Mouse (Mus musculus): ENCODE data around the gene Tanc1. TPM values are rescaled to one million over a fixed set of nuclear protein-coding genes. Genes with fewer than 3 reads are reported as not detected.
A peak's percentile ranks its signal among the peaks of the same experiment; 100 is the strongest.

Gene Tanc1
- polyA plus RNA-seq, 1 experiment from 2014 or later: 8.9 TPM

GRCm38 (mm10) chr2:59698635-59699300, 86.9 kb downstream of the Tanc1 start:
- Histone ChIP-seq H3K4me3 (no peak overlapping the region), H3K4me1 (replicated peaks) (peaks cover 13% of the 10 kb centered on the region), H3K27me3 (no peaks in the 10 kb centered on the region), H3K36me3 (no peaks in the 10 kb centered on the region), H3K9me3 (no peaks in the 10 kb centered on the region), H3K4me2 (peak overlapping the region; percentile 50), H3K9ac (no peak overlapping the region), H3K27ac (no peak overlapping the region)
- ATAC-seq (ENCODE audit: low FRiP score): no peak
- 32% methylated on average over 7 of the region's 7 CpGs for WGBS

- WGBS: 82% methylated on average over 9 of the region's 9 CpGs
- no peak overlapping the region for H3K4me2 ChIP-seq
- no peaks in the 10 kb centered on the region for H3K9me3 ChIP-seq
- H3K4me3 ChIP-seq: no peak overlapping the region
- H3K27me3 ChIP-seq: no peaks in the 10 kb centered on the region
- no peak overlapping the region for H3K9ac ChIP-seq
- no peak for ATAC-seq (ENCODE audit: low FRiP score)
- no peaks in the 10 kb centered on the region for H3K36me3 ChIP-seq
- H3K27ac ChIP-seq: no peak overlapping the region
- H3K4me1 ChIP-seq (replicated peaks): peaks cover 13% of the 10 kb centered on the region
Observed at GRCm38 (mm10) chr2:59699893-59700292, 88.1 kb downstream of the Tanc1 start.

GRCm38 (mm10) chr2:59705221-59705620, 93.4 kb downstream of the Tanc1 start:
- no peak overlapping the region for H3K27ac ChIP-seq
- no peak for ATAC-seq (ENCODE audit: low FRiP score)
- WGBS: 83% methylated on average over 12 of the region's 12 CpGs
- H3K9me3 ChIP-seq: no peaks in the 10 kb centered on the region
- H3K9ac ChIP-seq: no peak overlapping the region
- no peaks in the 10 kb centered on the region for H3K27me3 ChIP-seq
- no peaks in the 10 kb centered on the region; the same call in 1 of the 2 replicates for H3K4me1 ChIP-seq (replicated peaks)
- H3K4me3 ChIP-seq: no peak overlapping the region
- no peak overlapping the region for H3K4me2 ChIP-seq
- no peaks in the 10 kb centered on the region for H3K36me3 ChIP-seq

- H3K9ac ChIP-seq: no peak overlapping the region
- 86% methylated on average over 12 of the region's 12 CpGs for WGBS
- H3K4me3 ChIP-seq: no peak overlapping the region
- H3K27ac ChIP-seq: no peak overlapping the region
- no peak overlapping the region for H3K4me2 ChIP-seq
- no peaks in the 10 kb centered on the region for H3K9me3 ChIP-seq
- no peaks in the 10 kb centered on the region; the same call in 1 of the 2 replicates for H3K4me1 ChIP-seq (replicated peaks)
- no peaks in the 10 kb centered on the region for H3K27me3 ChIP-seq
- no peak for ATAC-seq (ENCODE audit: low FRiP score)
- H3K36me3 ChIP-seq: no peaks in the 10 kb centered on the region
Observed at GRCm38 (mm10) chr2:59706806-59707205, 95.0 kb downstream of the Tanc1 start.

- H3K4me1 ChIP-seq (replicated peaks): no peaks in the 10 kb centered on the region; the same call in 1 of the 2 replicates
- H3K9me3 ChIP-seq: no peaks in the 10 kb centered on the region
- H3K27me3 ChIP-seq: no peaks in the 10 kb centered on the region
- H3K9ac ChIP-seq: no peak overlapping the region
- no peak overlapping the region for H3K4me2 ChIP-seq
- ATAC-seq (ENCODE audit: low FRiP score): no peak
- WGBS: 76% methylated on average over 13 of the region's 13 CpGs
- no peak overlapping the region for H3K4me3 ChIP-seq
- no peaks in the 10 kb centered on the region for H3K36me3 ChIP-seq
- H3K27ac ChIP-seq: no peak overlapping the region
Observed at GRCm38 (mm10) chr2:59707922-59708706, 96.3 kb downstream of the Tanc1 start.

GRCm38 (mm10) chr2:59710771-59711170, 98.9 kb downstream of the Tanc1 start:
- 91% methylated on average over 6 of the region's 6 CpGs for WGBS
- H3K4me2 ChIP-seq: no peak overlapping the region
- no peaks in the 10 kb centered on the region; the same call in 1 of the 2 replicates for H3K4me1 ChIP-seq (replicated peaks)
- H3K9ac ChIP-seq: no peak overlapping the region
- no peak overlapping the region for H3K4me3 ChIP-seq
- H3K36me3 ChIP-seq: no peaks in the 10 kb centered on the region
- ATAC-seq (ENCODE audit: low FRiP score): no peak
- H3K9me3 ChIP-seq: no peaks in the 10 kb centered on the region
- no peaks in the 10 kb centered on the region for H3K27me3 ChIP-seq
- H3K27ac ChIP-seq: no peak overlapping the region

GRCm38 (mm10) chr2:59711992-59712391, 100.2 kb downstream of the Tanc1 start:
- Histone ChIP-seq H3K9me3 (no peaks in the 10 kb centered on the region), H3K27ac (no peak overlapping the region), H3K4me1 (replicated peaks) (no peaks in the 10 kb centered on the region; the same call in 1 of the 2 replicates), H3K4me3 (no peak overlapping the region), H3K4me2 (no peak overlapping the region), H3K27me3 (no peaks in the 10 kb centered on the region), H3K9ac (no peak overlapping the region), H3K36me3 (no peaks in the 10 kb centered on the region)
- no peak for ATAC-seq (ENCODE audit: low FRiP score)
- 87% methylated on average over 8 of the region's 8 CpGs for WGBS

GRCm38 (mm10) chr2:59712484-59712883, 100.6 kb downstream of the Tanc1 start:
- no peaks in the 10 kb centered on the region for H3K27me3 ChIP-seq
- H3K36me3 ChIP-seq: no peaks in the 10 kb centered on the region
- H3K9me3 ChIP-seq: no peaks in the 10 kb centered on the region
- 90% methylated on average over 9 of the region's 9 CpGs for WGBS
- H3K4me3 ChIP-seq: no peak overlapping the region
- H3K4me1 ChIP-seq (replicated peaks): no peaks in the 10 kb centered on the region; the same call in 1 of the 2 replicates
- no peak overlapping the region for H3K9ac ChIP-seq
- H3K27ac ChIP-seq: no peak overlapping the region
- H3K4me2 ChIP-seq: no peak overlapping the region
- no peak for ATAC-seq (ENCODE audit: low FRiP score)

- Histone ChIP-seq H3K36me3 (no peaks in the 10 kb centered on the region), H3K27ac (no peak overlapping the region), H3K9ac (no peak overlapping the region), H3K4me2 (no peak overlapping the region), H3K4me1 (replicated peaks) (peaks cover 14% of the 10 kb centered on the region), H3K9me3 (no peaks in the 10 kb centered on the region), H3K4me3 (no peak overlapping the region), H3K27me3 (no peaks in the 10 kb centered on the region)
- no peak for ATAC-seq (ENCODE audit: low FRiP score)
- 85% methylated on average over 9 of the region's 9 CpGs for WGBS
Observed at GRCm38 (mm10) chr2:59713626-59714556, 102.0 kb downstream of the Tanc1 start.

- Histone ChIP-seq H3K9ac (no peak overlapping the region), H3K9me3 (no peaks in the 10 kb centered on the region), H3K27ac (no peak overlapping the region), H3K36me3 (no peaks in the 10 kb centered on the region), H3K4me2 (no peak overlapping the region), H3K4me1 (replicated peaks) (peaks cover 18% of the 10 kb centered on the region), H3K27me3 (no peaks in the 10 kb centered on the region), H3K4me3 (no peak overlapping the region)
- WGBS: 96% methylated on average over 2 of the region's 2 CpGs
- no peak for ATAC-seq (ENCODE audit: low FRiP score)
Observed at GRCm38 (mm10) chr2:59714992-59715391, 103.2 kb downstream of the Tanc1 start.

- ATAC-seq (ENCODE audit: low FRiP score): no peak
- WGBS: 65% methylated on average over 3 of the region's 3 CpGs
- Histone ChIP-seq H3K4me2 (no peak overlapping the region), H3K27ac (no peak overlapping the region), H3K27me3 (no peaks in the 10 kb centered on the region), H3K4me1 (replicated peaks) (peaks cover 25% of the 10 kb centered on the region), H3K36me3 (no peaks in the 10 kb centered on the region), H3K9ac (no peak overlapping the region), H3K4me3 (no peak overlapping the region), H3K9me3 (no peaks in the 10 kb centered on the region)
Observed at GRCm38 (mm10) chr2:59716461-59716860, 104.6 kb downstream of the Tanc1 start.

GRCm38 (mm10) chr2:59717746-59718294, 106.0 kb downstream of the Tanc1 start:
- H3K4me1 ChIP-seq (replicated peaks): peaks cover 29% of the 10 kb centered on the region
- H3K9me3 ChIP-seq: no peaks in the 10 kb centered on the region
- H3K27ac ChIP-seq: no peak overlapping the region
- no peak overlapping the region for H3K9ac ChIP-seq
- no peak for ATAC-seq (ENCODE audit: low FRiP score)
- H3K36me3 ChIP-seq: no peaks in the 10 kb centered on the region
- H3K4me2 ChIP-seq: no peak overlapping the region
- no peak overlapping the region for H3K4me3 ChIP-seq
- H3K27me3 ChIP-seq: no peaks in the 10 kb centered on the region
- WGBS: 82% methylated on average over 3 of the region's 3 CpGs
